Comparison of ENCODE assay signal across 10 mouse cellular contexts in genomic region chr5:50074245-50074644, GRCm38 (mm10).
"Had no signal": no experiment of that assay in that cellular context is flagged by ENCODE, and none has a peak within 500 bp of the region (broad histone marks: within the 10 kb centered on the region; RNA-seq: fewer than 3 reads in every experiment).

No protein-coding gene starts in this region.

- ATAC-seq: liver, postnatal 0 days; lung, postnatal 0 days had no signal

- DNase-seq: liver, postnatal 0 days; lung, adult 2 months; lung, postnatal 14 days; lung, postnatal 36 days; midbrain, embryonic 14.5 days; right cerebral cortex, postnatal 14 days; thymus, adult 2 months; thymus, postnatal 25 days; thymus, postnatal 4 days had no signal
